Mouse (Mus musculus): ENCODE results near the gene Mt1.

Gene Mt1

GRCm38 (mm10) chr8:94207491-94207890 lies 28.6 kb downstream of the Mt1 start:
- no peak for DNase-seq

GRCm38 (mm10) chr8:94209639-94210038 lies 30.8 kb downstream of the Mt1 start:
- DNase-seq = no peak

GRCm38 (mm10) chr8:94210225-94210624 lies 31.3 kb downstream of the Mt1 start:
- DNase-seq = no peak

- DNase-seq = no peak
Measured at GRCm38 (mm10) chr8:94213819-94214218, 34.9 kb downstream of the Mt1 start.

GRCm38 (mm10) chr8:94214252-94215173 lies 35.6 kb downstream of the Mt1 start, which contains the start of gene Nup93:
Nup93 (plus strand) TSS chr8:94214564.
- DNase-seq = peak; percentile 100

GRCm38 (mm10) chr8:94227381-94227939 lies 48.6 kb downstream of the Mt1 start:
- DNase-seq = no peak
